Mouse (Mus musculus): Measurements from ENCODE around the gene Uox.

The Uox gene

DNA sequence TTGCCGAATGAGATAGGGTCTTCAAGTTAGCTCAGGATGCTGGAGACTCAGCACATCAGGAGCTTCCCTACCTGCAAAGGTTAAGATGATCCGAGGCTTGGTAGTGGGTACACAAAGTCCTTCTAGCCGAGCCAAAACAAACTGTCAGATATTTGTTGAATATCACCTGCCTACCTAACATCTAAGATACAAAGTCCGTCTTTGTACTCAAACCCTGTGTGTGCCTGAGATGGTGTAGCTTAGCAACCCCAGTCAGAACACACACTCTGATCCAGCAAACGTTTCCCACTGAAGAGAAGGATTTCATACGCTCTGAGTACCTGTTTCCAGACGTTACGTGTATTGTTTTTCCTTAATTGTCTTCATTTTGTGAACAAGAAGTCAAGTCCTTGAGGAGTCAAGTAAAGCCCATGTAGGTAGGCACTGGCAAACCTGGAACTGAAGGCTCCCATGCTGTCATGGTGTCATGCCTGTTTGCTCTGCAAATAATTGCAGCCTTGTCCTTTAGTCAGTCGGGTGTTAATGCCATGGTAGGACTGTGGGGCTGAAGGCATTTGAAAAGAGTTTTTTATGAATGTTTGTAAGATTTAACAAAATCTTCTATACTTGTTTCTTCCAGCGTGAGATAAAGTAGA is at the start of gene Uox:
Gene Uox, plus strand, starts transcription at position 279 of the 635 bp plus-strand sequence.
- in situ Hi-C loops (cut with MboI, MseI), result no loop called here

DNA sequence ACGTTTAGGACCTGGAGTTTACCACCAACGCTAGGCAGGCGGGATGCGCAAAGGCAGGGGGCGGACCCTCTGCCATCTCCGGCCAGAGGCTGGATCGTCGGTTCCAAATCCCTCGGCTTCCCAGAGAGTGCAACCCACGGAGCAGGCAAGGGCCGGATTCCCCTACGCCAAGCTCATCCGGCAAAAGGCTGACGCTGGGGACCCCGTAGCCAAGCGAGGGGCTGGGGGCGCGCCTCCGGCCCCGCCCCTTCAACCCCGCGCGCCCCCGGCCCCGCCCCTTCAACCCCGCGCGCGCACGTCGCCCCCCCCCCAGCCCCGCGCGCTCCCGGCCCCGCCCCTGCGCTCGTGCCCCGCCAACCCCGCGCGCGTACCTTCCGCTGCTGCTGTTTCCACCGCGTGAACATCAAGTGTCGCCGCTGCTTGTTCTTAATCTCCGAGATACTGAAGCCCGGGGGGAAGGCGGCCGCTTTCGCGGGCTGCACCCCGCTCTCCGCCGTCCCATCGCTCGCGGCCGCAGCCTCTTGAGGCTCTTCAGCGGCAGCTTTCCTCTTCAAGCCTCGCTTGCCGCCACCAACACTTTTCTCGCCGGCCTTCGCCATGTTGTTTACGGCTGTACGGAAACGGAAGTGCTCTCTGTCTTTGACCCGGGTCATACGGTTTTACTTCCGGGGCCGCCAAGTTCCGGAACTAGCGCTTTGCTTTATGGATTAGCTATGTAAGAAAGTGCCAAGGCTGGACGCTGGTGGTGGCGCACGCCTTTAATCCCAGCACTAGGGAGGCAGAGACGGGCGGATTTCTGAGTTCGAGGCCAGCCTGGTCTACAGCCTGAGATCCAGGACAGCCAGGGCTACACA is 49.2 kb upstream of the Uox start, which contains the start of gene Rpf1:
Gene Rpf1, minus strand, starts transcription at position 632 of the 854 bp plus-strand sequence.
- in situ Hi-C loops (cut with MboI, MseI), result loop anchor here (10.0 kb wide), 1 partner anchor 596 kb away; the partner anchor contains the start of gene Bcl10

DNA sequence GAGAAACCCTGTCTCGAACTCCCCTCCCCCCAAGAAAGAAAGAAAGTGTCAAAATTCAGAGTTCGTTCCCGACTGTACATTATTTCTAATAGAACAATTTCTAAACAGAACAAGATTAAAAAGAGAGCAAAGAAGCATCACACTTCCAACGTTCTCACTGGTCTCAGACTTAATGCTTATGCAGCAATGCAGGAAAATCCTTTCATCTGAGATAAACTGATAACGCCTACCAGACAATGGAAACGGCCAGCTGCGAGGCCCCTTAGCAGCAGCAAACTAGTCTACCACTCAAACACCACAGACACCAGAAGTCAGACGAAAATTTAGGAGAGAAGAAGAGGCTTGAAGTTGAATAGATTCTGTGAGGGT is 48.6 kb upstream of the Uox start:
- in situ Hi-C loops (cut with MboI, MseI), result loop anchor here (10.0 kb wide), 1 partner anchor 597 kb away; the partner anchor contains the start of gene Bcl10

DNA sequence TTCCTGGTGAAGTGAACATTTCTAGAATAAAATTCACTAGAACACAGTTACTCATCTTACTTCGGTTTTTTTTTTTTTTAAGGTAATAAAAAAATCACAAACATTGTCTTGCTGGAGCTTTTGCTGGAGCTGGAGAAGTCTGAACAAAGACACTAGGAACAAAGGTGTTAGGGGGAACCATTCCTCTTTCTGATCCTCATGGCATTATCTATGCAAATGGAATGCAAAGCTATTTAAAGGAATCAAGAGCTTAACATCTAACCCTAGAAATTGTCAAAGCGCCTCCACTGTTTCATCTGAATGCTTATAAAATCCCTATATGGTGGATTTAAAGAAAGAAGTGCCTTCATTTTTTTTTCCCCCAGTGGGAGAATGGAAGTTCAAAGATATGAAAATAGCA is 41.9 kb upstream of the Uox start:
- in situ Hi-C loops (cut with MboI, MseI), result loop anchor here (10.0 kb wide), 1 partner anchor 604 kb away; the partner anchor contains the start of gene Bcl10

DNA sequence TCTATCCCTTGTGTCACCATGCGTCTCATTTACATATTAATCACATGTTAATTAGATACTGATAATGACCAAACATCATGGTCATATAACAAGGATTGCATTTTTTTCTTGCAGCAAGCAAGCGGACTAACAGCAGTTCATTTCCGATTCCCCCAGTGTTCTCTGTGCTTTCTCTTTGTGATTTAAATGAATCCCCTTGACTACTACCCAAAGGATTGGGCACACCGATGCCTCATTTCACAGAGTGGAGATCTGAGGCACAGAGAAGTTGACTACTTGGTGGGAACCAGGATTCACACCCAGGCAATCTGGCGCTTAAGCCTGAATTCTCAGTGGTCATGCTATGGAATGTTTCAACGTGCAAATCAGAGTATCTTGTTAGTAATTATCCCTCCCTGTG is 35.2 kb upstream of the Uox start:
- in situ Hi-C loops (cut with MboI, MseI), result no loop called here

- in situ Hi-C loops (cut with MboI, MseI), result no loop called here
Measured at GRCm38 (mm10) chr3:146540521-146541273, 29.5 kb upstream of the Uox start.

DNA sequence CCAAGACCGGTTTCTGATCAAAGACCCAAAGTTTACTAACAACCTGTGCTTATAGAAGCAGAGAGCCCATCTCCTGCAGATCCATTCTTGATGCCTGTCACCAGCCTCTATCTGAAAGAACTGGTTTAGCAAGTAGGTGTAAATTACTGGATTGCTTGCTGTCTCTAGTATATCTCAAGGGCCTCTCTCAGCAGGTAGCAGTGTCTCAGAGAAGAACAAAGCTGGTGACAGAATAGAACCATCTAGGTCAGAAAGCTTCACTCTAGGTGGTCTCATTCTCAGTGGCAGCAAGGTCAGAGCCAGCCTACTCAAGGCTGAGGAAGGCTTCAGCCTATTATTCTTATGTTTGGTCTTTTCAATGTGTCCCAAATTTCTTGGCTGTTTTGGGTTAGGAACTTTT is 26.6 kb upstream of the Uox start:
- in situ Hi-C loops (cut with MboI, MseI), result no loop called here

GRCm38 (mm10) chr3:146554816-146555215 is 15.4 kb upstream of the Uox start:
- in situ Hi-C loops (cut with MboI, MseI), result no loop called here

- in situ Hi-C loops (cut with MboI, MseI), result no loop called here
Measured at GRCm38 (mm10) chr3:146556567-146556966, 13.7 kb upstream of the Uox start.

- in situ Hi-C loops (cut with MboI, MseI), result no loop called here
Measured at GRCm38 (mm10) chr3:146557507-146557906, 12.7 kb upstream of the Uox start.

- in situ Hi-C loops (cut with MboI, MseI), result loop anchor here (10.0 kb wide), 2 partner anchors 232 to 352 kb away; no protein-coding TSS in a partner anchor
Measured at GRCm38 (mm10) chr3:146562936-146563335, 7.3 kb upstream of the Uox start.

DNA sequence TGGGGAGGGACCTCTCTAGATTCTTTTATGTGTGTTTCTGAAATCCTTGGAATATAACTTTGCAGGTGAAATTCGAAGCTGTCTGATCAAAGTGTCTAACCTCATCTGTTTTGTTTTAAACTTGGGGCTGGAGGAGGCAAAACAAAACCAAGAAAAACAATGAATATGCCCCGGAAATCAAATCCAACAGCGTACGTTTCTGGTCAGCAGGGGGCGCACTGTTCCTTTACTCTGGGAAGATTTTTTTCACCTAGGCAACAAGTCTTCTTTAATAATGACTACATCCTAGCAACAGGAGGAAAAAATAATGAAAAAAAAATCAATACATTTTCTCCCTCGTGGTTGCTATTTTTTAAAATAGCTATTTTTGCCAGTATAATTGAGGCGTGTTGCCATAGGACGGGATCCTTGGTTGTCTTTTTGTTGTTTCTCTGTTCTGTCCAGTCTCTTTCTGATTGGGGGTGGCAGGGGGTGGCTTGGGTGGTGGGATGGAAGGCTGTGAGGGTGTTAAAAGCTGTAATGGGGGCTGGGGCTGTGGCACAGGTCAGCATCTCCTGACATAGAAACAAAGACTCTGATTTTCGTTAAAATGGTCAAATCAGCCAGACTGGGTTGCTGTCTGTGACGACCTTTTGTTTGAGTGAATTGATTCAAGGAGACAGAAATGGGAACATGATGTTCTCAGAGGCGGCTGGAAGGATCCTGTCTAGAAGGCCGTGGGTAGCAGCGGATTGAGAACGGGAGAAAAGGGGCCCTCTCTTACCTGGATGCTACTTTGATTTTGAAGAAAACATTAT is 5.8 kb upstream of the Uox start:
- in situ Hi-C loops (cut with MboI, MseI), result loop anchor here (10.0 kb wide), 2 partner anchors 230 to 350 kb away; no protein-coding TSS in a partner anchor

GRCm38 (mm10) chr3:146565065-146565411 is 5.2 kb upstream of the Uox start:
- in situ Hi-C loops (cut with MboI, MseI), result loop anchor here (10.0 kb wide), 2 partner anchors 230 to 350 kb away; no protein-coding TSS in a partner anchor

DNA sequence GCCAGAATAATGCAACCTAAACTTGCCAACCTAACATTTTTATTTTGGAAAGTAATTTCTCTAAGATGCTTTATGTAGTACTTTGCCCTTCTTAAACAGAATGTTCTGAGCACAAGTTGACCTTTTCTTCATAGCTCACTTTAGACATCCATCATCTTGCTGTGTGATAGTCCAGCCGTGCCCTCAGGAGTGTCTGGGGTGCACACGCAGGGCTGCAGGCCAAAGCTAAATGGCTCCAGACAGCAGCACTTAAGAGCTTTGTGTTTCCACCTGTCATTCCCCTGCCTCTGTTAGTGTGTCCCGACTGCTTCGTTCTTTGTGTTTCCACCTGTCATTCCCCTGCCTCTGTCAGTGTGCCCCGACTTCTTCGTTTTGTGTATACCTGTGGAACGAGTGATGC is 2.9 kb upstream of the Uox start:
- in situ Hi-C loops (cut with MboI, MseI), result loop anchor here (10.0 kb wide), 2 partner anchors 227 to 347 kb away; no protein-coding TSS in a partner anchor

DNA sequence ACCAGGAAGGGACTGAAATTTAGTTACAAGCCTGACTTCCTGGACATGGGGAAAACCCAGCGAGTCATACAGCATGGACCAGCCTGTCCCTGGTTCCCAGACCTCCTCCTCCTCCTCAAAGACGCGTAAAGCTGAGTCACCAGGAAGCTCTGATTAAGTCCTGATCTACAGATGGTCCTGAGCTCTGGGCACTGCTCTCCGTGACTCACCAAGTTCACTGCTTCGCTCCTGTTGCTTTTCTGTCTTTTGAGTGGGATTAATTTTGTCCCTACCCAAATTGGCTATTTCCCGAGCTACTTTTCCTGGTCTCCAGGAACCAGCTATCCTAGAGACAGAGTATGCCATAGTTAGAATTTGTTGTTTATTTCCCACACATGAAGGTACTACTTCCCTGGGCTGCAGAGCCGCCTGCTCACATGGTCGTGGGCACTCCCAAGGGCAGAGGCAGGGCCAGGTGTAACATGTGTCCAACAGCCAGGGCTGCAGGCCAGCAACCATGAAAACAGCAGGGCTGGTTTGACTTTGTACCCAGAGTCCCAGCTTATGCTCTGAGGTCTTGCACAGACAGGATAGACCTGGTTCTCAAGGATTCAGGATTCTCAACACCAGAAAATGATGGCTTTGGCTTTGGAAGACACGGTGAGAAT is 2.2 kb upstream of the Uox start:
- in situ Hi-C loops (cut with MboI, MseI), result loop anchor here (10.0 kb wide), 2 partner anchors 227 to 347 kb away; no protein-coding TSS in a partner anchor

DNA sequence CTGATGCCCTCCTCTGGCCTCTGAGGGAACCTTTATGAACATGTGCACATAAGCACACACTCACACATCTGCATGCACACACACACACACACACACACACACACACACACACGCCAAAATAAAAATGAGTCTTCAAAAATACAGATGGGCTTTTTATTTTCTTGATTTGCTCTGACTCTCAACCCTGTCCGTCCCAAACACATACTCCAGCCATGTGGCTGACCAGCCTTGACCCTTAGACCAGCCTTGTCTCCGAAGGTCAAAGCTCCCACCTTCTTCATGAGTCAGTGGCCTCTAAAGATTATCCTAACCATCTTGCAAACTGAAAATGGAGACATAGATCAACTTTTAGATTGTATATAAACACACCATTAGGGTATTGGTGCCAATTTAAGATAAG is 632 bp upstream of the Uox start:
- in situ Hi-C loops (cut with MboI, MseI), result loop anchor here (10.0 kb wide), 2 partner anchors 225 to 345 kb away; no protein-coding TSS in a partner anchor

- in situ Hi-C loops (cut with MboI, MseI), result no loop called here
Measured at GRCm38 (mm10) chr3:146570939-146571338, 713 bp downstream of the Uox start.

- in situ Hi-C loops (cut with MboI, MseI), result no loop called here
Measured at GRCm38 (mm10) chr3:146571341-146571740, 1.1 kb downstream of the Uox start.

- in situ Hi-C loops (cut with MboI, MseI), result no loop called here
Measured at GRCm38 (mm10) chr3:146577591-146577990, 7.4 kb downstream of the Uox start.

DNA sequence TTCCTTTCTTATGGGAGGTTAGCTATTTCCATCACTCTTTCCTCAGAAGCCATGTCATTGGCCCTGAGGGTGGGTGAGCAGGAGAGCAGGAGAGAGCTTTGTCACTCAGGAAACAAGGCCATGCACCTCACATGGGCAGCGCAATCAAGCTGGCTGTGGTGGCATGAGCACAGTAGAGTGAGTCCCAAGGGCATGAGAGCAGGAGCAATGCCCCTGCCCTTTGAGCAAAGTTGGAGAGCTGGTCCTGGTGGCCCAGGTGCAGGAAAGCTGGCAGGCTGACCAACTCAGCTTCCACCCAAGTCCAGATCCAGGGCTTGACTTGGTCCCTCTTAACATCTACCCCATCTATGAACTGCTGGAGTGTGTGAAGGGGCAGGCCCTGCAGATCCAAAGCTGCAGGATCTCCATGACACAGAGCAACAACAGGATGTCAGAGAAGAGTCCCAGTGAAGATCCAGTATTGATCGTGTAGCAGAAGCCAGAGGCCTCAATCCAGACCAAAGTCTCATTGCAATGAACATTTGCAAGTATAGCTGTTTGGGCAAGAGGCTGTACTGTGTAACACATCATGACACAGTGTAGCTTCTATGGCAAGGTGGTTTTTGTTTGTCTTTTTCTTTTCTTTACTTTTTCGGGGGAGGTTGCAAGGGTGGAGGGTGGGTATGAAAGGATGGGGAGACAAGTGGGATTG is 10.0 kb downstream of the Uox start:
- in situ Hi-C loops (cut with MboI, MseI), result no loop called here
